Mouse (Mus musculus): ENCODE results near the gene Tepp. TPM values are rescaled to one million over a fixed set of nuclear protein-coding genes. Genes with fewer than 3 reads are reported as not detected.

Gene Tepp
- polyA plus RNA-seq, 1 experiment from 2014 or later, result not detected

GRCm38 (mm10) chr8:95332437-95333199 is 22.3 kb downstream of the Tepp start:
- Histone ChIP-seq H3K9me3 (no peaks in the 10 kb centered on the region), H3K9ac (peak overlapping the region; percentile 93), H3K36me3 (peaks cover 20% of the 10 kb centered on the region), H3K4me2 (replicated peaks) (peak overlapping the region; percentile 89), H3K27ac (peak overlapping the region; percentile 97), H3K4me3 (peak overlapping the region; percentile 85), H3K27me3 (replicated peaks) (no peaks in the 10 kb centered on the region), H3K4me1 (peaks cover 29% of the 10 kb centered on the region)
- ATAC-seq (ENCODE audit: low FRiP score, low read depth), result peak; percentile 22; the same call in 1 of the 2 replicates
- WGBS, result 27% methylated on average over 21 of the region's 21 CpGs

- Histone ChIP-seq H3K27ac (no peak overlapping the region), H3K27me3 (replicated peaks) (no peaks in the 10 kb centered on the region), H3K4me1 (peaks cover 2% of the 10 kb centered on the region), H3K36me3 (peaks cover 20% of the 10 kb centered on the region; the same call in 1 of the 2 replicates), H3K9ac (no peak overlapping the region), H3K4me3 (no peak overlapping the region), H3K4me2 (replicated peaks) (no peak overlapping the region), H3K9me3 (no peaks in the 10 kb centered on the region)
- no peak for ATAC-seq (ENCODE audit: low FRiP score, low read depth)
- 91% methylated on average over 1 of the region's 1 CpGs for WGBS
Measured at GRCm38 (mm10) chr8:95335706-95336105, 25.3 kb downstream of the Tepp start.

- H3K4me2 ChIP-seq (replicated peaks), result no peak overlapping the region
- H3K27me3 ChIP-seq (replicated peaks), result no peaks in the 10 kb centered on the region
- H3K9me3 ChIP-seq, result no peaks in the 10 kb centered on the region
- H3K4me1 ChIP-seq, result no peaks in the 10 kb centered on the region
- ATAC-seq (ENCODE audit: low FRiP score, low read depth), result no peak
- H3K9ac ChIP-seq, result no peak overlapping the region
- H3K27ac ChIP-seq, result no peak overlapping the region
- peaks cover 24% of the 10 kb centered on the region; the same call in 1 of the 2 replicates for H3K36me3 ChIP-seq
- H3K4me3 ChIP-seq, result no peak overlapping the region
Measured at GRCm38 (mm10) chr8:95336363-95336762, 26.0 kb downstream of the Tepp start.

- Histone ChIP-seq H3K4me1 (no peaks in the 10 kb centered on the region), H3K9ac (no peak overlapping the region), H3K9me3 (no peaks in the 10 kb centered on the region), H3K4me3 (no peak overlapping the region), H3K27me3 (replicated peaks) (no peaks in the 10 kb centered on the region), H3K36me3 (peaks cover 55% of the 10 kb centered on the region), H3K4me2 (replicated peaks) (no peak overlapping the region), H3K27ac (no peak overlapping the region)
- 75% methylated on average over 5 of the region's 5 CpGs for WGBS
- no peak for ATAC-seq (ENCODE audit: low FRiP score, low read depth)
Measured at GRCm38 (mm10) chr8:95341721-95342120, 31.4 kb downstream of the Tepp start.

GRCm38 (mm10) chr8:95344668-95345067 is 34.3 kb downstream of the Tepp start:
- 84% methylated on average over 6 of the region's 6 CpGs for WGBS
- no peak overlapping the region for H3K27ac ChIP-seq

GRCm38 (mm10) chr8:95346643-95347545 is 36.5 kb downstream of the Tepp start:
- Histone ChIP-seq H3K4me1 (peaks cover 8% of the 10 kb centered on the region), H3K9ac (no peak overlapping the region), H3K27ac (no peak overlapping the region), H3K9me3 (no peaks in the 10 kb centered on the region), H3K4me2 (replicated peaks) (no peak overlapping the region), H3K36me3 (peaks cover 26% of the 10 kb centered on the region), H3K27me3 (replicated peaks) (no peaks in the 10 kb centered on the region), H3K4me3 (no peak overlapping the region)
- 21% methylated on average over 8 of the region's 8 CpGs for WGBS
- no peak for ATAC-seq (ENCODE audit: low FRiP score, low read depth)

More at GRCm38 (mm10) chr8:95344668-95345067, 34.3 kb downstream of the Tepp start:
- Histone ChIP-seq H3K36me3 (peaks cover 45% of the 10 kb centered on the region), H3K4me2 (replicated peaks) (no peak overlapping the region), H3K27me3 (replicated peaks) (no peaks in the 10 kb centered on the region), H3K4me1 (peaks cover 4% of the 10 kb centered on the region; the same call in 1 of the 2 replicates), H3K4me3 (no peak overlapping the region), H3K9ac (no peak overlapping the region), H3K9me3 (no peaks in the 10 kb centered on the region)
- ATAC-seq (ENCODE audit: low FRiP score, low read depth), result no peak

- Histone ChIP-seq H3K27ac (no peak overlapping the region), H3K36me3 (peaks cover 20% of the 10 kb centered on the region), H3K4me3 (no peak overlapping the region), H3K27me3 (replicated peaks) (no peaks in the 10 kb centered on the region), H3K4me1 (peaks cover 17% of the 10 kb centered on the region), H3K4me2 (replicated peaks) (no peak overlapping the region), H3K9me3 (no peaks in the 10 kb centered on the region), H3K9ac (no peak overlapping the region)
- 83% methylated on average over 2 of the region's 2 CpGs for WGBS
- ATAC-seq (ENCODE audit: low FRiP score, low read depth), result no peak
Measured at GRCm38 (mm10) chr8:95348356-95348755, 38.0 kb downstream of the Tepp start.

GRCm38 (mm10) chr8:95348811-95349630 is 38.7 kb downstream of the Tepp start:
- Histone ChIP-seq H3K4me1 (peaks cover 23% of the 10 kb centered on the region), H3K9ac (no peak overlapping the region), H3K36me3 (peaks cover 14% of the 10 kb centered on the region), H3K4me3 (no peak overlapping the region), H3K9me3 (no peaks in the 10 kb centered on the region), H3K27me3 (replicated peaks) (no peaks in the 10 kb centered on the region), H3K4me2 (replicated peaks) (no peak overlapping the region), H3K27ac (no peak overlapping the region)
- no peak for ATAC-seq (ENCODE audit: low FRiP score, low read depth)
- 63% methylated on average over 19 of the region's 19 CpGs for WGBS

GRCm38 (mm10) chr8:95351461-95351860 is 41.1 kb downstream of the Tepp start:
- no peaks in the 10 kb centered on the region for H3K36me3 ChIP-seq
- no peak overlapping the region for H3K27ac ChIP-seq
- peak overlapping the region; percentile 86; the same call in 1 of the 2 replicates for H3K4me3 ChIP-seq
- H3K9ac ChIP-seq, result no peak overlapping the region; the same call in 1 of the 2 replicates
- 0 out of 2 replicates have a peak, but pooled peaks have one; percentile 26 for ATAC-seq (ENCODE audit: low FRiP score, low read depth)
- no peaks in the 10 kb centered on the region for H3K27me3 ChIP-seq (replicated peaks)
- 1% methylated on average over 15 of the region's 15 CpGs for WGBS
- H3K4me1 ChIP-seq, result peaks cover 42% of the 10 kb centered on the region
- H3K9me3 ChIP-seq, result no peaks in the 10 kb centered on the region
- H3K4me2 ChIP-seq (replicated peaks), result peak overlapping the region; percentile 93

GRCm38 (mm10) chr8:95352151-95352870 is 41.9 kb downstream of the Tepp start, which contains the start of gene Mmp15:
Gene Mmp15 (plus strand): TSS chr8:95352268.
- peaks cover 38% of the 10 kb centered on the region for H3K4me1 ChIP-seq

More at GRCm38 (mm10) chr8:95352151-95352870, 41.9 kb downstream of the Tepp start, which contains the start of gene Mmp15:
- Histone ChIP-seq H3K9me3 (no peaks in the 10 kb centered on the region), H3K4me3 (peak within 1 kb of the TSS; percentile 86), H3K27me3 (replicated peaks) (no peaks in the 10 kb centered on the region), H3K4me2 (replicated peaks) (peak within 1 kb of the TSS; percentile 93), H3K27ac (peak within 1 kb of the TSS; percentile 77), H3K9ac (peak within 1 kb of the TSS; percentile 94), H3K36me3 (no peaks in the 10 kb centered on the region)
- under 1% methylated on average over 80 of the region's 80 CpGs for WGBS
- peak; percentile 79 for ATAC-seq (ENCODE audit: low FRiP score, low read depth)

Data from neural tube, embryonic 12.5 days (tissue).